Mouse (Mus musculus) C2C12 (cell line): Measurements from ENCODE around the gene Liph. TPM values are rescaled to one million over a fixed set of nuclear protein-coding genes. Genes with fewer than 3 reads are reported as not detected.

ENCODE experiments used
- H3K27me3 ChIP-seq: one replicate; pipeline ENCODE4 v1.6.1; 2011; ENCODE audit not compliant: control insufficient read depth, insufficient read depth, insufficient read length
- H3K36me3 ChIP-seq: one replicate; pipeline ENCODE4 v1.6.1; 2011; ENCODE audit not compliant: control insufficient read depth, insufficient read depth
- H3K4me3 ChIP-seq: one replicate; pipeline ENCODE4 v1.5.1; 2011; ENCODE audit warnings: mild to moderate bottlenecking, control low read depth; ENCODE audit not compliant: poor library complexity, insufficient read depth, severe bottlenecking
- H3K79me2 ChIP-seq: one replicate; pipeline ENCODE4 v1.6.1; 2011; ENCODE audit not compliant: control insufficient read depth, insufficient read depth
- H3K79me3 ChIP-seq: one replicate; pipeline ENCODE4 v1.6.1; 2011; ENCODE audit warnings: low read depth, control low read depth
- H3ac ChIP-seq: one replicate; pipeline ENCODE3; 2011; ENCODE audit warnings: low read depth; ENCODE audit not compliant: control insufficient read depth, insufficient read length
- CEBPB ChIP-seq: IDR thresholded peaks from one replicate; pipeline ENCODE4 v1.6.1; 2011; ENCODE audit warnings: low read depth, mild to moderate bottlenecking, control low read depth, moderate library complexity
- CTCF ChIP-seq: IDR thresholded peaks from one replicate; pipeline ENCODE4 v1.5.1; 2011; ENCODE audit not compliant: control insufficient read depth, insufficient read depth, insufficient read length
- FOSL1 ChIP-seq: IDR thresholded peaks from one replicate; pipeline ENCODE4 v1.8.0; 2011; ENCODE audit warnings: mild to moderate bottlenecking, low read length; ENCODE audit not compliant: poor library complexity, insufficient read depth, severe bottlenecking
- MAX ChIP-seq: IDR thresholded peaks from one replicate; pipeline ENCODE4 v1.6.1; 2011; ENCODE audit warnings: mild to moderate bottlenecking, control low read depth
- MYOD1 ChIP-seq: IDR thresholded peaks from one replicate; pipeline ENCODE4 v1.6.1; 2011; ENCODE audit warnings: low read depth; ENCODE audit not compliant: control insufficient read depth, insufficient read length
- MYOG ChIP-seq: IDR thresholded peaks from one replicate; pipeline ENCODE4 v1.6.1; 2011; ENCODE audit not compliant: control insufficient read depth, insufficient read length; ENCODE audit errors: extremely low read depth
- USF1 ChIP-seq: IDR thresholded peaks from one replicate; pipeline ENCODE4 v1.6.1; 2011; ENCODE audit warnings: low read depth, mild to moderate bottlenecking, control low read depth, moderate library complexity
- polyA plus RNA-seq: library from polyadenylated mRNA; unstranded; fragments of >200 nt; fragmentation: generic; extraction: Trizol; gene quantifications from one replicate; pipeline ENCODE4 v1.2.1, GENCODE M21; 2012; ENCODE audit warnings: missing spikeins

The Liph gene
- polyA plus RNA-seq, 1 experiment = 0.05 TPM

DNA sequence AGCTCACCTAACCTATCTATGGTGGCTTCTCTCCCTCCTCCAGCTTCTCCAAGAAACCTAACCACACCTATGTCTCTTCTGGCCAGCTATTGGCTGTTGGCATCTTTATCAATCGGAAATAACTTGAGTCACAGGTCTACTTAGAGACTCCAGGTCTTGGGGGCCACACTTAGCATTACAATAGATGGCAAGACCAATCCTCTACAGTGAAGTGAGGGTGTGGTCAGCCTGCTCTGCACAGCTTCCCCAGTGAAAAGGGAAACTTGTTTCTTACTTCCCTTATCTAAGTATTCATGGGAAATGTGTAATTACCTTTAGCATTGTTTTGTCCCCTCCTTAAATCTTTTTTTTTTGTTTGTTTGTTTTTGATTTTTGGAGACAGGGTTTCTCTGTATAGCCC is 20.1 kb upstream of the Liph start:
- H3K79me2 ChIP-seq = peaks cover 41% of the 10 kb centered on the region
- peaks cover 61% of the 10 kb centered on the region for H3K36me3 ChIP-seq
- peaks cover 29% of the 10 kb centered on the region for H3K79me3 ChIP-seq
- H3K27me3 ChIP-seq = no peaks in the 10 kb centered on the region
- H3ac ChIP-seq = no peak overlapping the region
- TF ChIP-seq MYOD1 (no peak), MAX (no peak), CEBPB (no peak), USF1 (no peak), FOSL1 (no peak)
- H3K4me3 ChIP-seq = no peak overlapping the region

DNA sequence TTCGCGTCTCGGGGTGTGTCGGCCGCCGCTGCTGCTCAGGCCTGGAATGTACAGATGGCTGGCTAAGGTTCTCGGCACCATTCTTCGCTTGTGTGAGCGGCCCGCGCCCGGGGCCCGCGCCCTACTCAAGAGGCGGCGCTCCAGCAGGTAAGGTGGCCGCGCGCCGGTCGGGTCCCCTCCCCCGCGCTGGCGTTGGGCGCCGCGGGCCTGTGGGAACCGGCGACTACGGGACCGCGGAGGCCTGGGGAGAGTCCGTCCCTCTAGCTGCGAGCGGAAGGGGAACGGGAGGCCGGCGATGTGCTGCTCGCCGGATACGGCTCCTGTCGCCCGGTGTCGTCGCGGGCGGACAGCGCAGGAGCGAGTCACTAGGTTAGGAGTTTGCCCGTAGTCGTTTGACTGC is 14.1 kb upstream of the Liph start:
- Histone ChIP-seq H3K36me3 (peaks cover 15% of the 10 kb centered on the region), H3K4me3 (peak overlapping the region; percentile 71), H3K27me3 (no peaks in the 10 kb centered on the region), H3ac (peak overlapping the region; percentile 99), H3K79me2 (peaks cover 52% of the 10 kb centered on the region), H3K79me3 (peaks cover 37% of the 10 kb centered on the region)
- no peak for TF ChIP-seq FOSL1
- TF ChIP-seq CEBPB = no peak
- no peak for TF ChIP-seq MAX
- no peak for TF ChIP-seq MYOD1
- no peak for TF ChIP-seq USF1
- no peak for TF ChIP-seq MYOG
- no peak for TF ChIP-seq CTCF

DNA sequence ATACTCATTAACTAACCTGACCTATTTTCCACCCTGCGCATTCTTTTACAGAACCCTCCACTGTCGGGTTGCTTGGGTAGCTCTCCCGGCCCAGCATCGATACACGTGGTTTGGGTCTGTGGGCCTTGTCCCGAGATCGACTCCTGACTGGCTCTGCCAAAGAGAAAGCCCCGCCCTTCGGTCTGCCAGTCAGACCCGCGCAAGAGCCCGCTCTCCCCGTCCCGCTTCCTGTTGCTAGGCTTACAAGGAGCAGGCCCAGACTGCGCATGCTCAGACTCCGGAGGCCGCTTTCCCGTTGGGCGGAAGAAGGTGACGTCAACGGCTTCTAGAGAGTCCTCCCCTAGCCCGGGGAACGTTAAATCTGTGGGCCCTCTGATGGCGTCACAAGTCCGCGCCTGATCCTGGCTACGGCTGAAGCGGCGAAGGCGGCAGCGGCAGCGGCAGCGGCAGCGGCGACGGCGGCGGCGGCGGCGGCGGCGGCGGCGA is 13.7 kb upstream of the Liph start, which contains the start of gene Senp2:
Gene Senp2 (plus strand): TSS at position 386 of the 486 bp plus-strand sequence.
- H3K79me3 ChIP-seq = peaks cover 34% of the 10 kb centered on the region
- H3K4me3 ChIP-seq = peak within 1 kb of the TSS; percentile 71
- peaks cover 47% of the 10 kb centered on the region for H3K79me2 ChIP-seq
- H3K36me3 ChIP-seq = peaks cover 15% of the 10 kb centered on the region
- H3ac ChIP-seq = peak within 1 kb of the TSS; percentile 99
- TF ChIP-seq FOSL1 (no peak), USF1 (peak; percentile 14), MAX (peak; percentile 94), CEBPB (no peak), MYOD1 (no peak), MYOG (no peak), CTCF (no peak)
- H3K27me3 ChIP-seq = no peaks in the 10 kb centered on the region

DNA sequence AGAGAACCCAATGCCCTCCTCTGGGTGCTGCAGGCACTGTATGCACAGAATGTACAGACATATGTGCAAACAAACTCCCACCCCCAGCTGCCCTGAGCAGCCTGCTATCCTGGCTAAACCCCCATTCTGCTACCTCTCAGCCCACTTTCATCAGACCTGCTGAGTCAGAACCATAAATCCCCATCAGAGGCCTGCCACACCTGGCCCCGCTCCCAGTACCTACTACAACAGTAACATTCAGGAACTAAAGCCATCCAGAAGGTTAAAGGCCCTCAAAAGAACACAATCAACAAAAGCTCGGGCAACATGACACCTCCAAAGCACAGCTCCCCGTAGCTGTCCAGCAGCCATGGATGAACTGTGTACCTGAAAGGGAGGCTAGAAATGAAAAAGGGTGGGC is 6.1 kb upstream of the Liph start:
- Histone ChIP-seq H3ac (no peak overlapping the region), H3K27me3 (peaks cover 3% of the 10 kb centered on the region), H3K4me3 (no peak overlapping the region), H3K79me3 (no peaks in the 10 kb centered on the region), H3K36me3 (no peaks in the 10 kb centered on the region), H3K79me2 (no peaks in the 10 kb centered on the region)
- no peak for TF ChIP-seq CEBPB
- TF ChIP-seq MYOG = no peak
- no peak for TF ChIP-seq USF1
- no peak for TF ChIP-seq FOSL1
- TF ChIP-seq CTCF = no peak
- no peak for TF ChIP-seq MYOD1

DNA sequence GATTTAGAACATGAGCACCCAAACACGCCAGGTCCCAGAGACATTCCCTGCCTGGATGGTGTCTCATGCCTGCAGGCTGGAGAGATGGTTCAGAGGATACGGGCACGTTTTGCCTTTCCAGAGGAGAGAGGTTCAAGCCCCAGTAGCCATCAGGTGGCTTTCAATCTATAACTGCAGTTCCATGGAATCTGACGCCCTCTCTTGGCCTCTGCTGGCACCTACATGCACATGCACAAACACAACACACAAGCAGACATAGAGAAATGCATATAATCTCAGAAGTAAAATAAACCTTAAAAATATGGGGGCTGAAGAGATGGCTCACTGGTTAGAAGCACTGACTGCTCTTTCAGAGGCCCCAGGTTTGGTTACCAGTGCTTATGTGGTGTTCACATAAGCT is 5.7 kb upstream of the Liph start:
- no peaks in the 10 kb centered on the region for H3K79me3 ChIP-seq
- H3K27me3 ChIP-seq = peaks cover 3% of the 10 kb centered on the region
- H3K79me2 ChIP-seq = no peaks in the 10 kb centered on the region
- H3K36me3 ChIP-seq = no peaks in the 10 kb centered on the region
- H3ac ChIP-seq = no peak overlapping the region
- H3K4me3 ChIP-seq = no peak overlapping the region
- TF ChIP-seq FOSL1 (no peak), CTCF (no peak), CEBPB (no peak), MYOD1 (no peak), MYOG (no peak)

DNA sequence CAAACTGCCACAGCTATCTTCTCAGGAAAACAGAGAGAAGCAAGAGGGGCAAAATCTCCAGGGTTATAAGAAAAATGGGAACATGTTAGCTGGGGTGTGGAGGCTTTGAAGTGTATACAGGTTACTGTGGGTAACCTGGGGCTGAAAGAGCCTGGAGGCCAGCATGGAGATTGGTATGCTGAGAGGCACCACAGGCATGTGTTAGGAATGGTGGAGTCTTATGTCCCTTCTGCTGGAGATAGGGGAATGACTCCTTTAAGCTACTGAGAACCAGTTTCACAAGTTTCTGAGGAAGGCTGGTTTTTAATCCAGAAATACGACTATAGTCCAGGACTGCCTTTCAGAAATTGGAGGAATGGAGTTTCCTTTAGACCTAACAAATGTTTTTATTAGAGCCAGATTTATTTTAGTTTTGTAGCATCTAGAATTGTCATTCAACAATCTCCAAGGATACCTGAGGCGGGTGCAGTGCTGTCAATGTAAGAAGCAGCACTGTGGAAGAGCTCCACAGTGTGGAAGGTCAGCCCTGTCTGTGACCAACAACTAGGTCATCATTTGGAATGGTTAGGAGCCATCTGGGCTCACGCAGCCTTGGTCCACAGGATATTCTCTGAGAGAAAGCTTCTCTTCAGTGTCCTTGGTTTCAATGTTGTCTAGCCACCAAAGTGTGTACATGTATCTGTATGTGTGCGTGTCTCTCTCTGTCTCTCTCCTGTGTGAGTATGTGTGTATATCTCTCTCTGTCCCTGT is 4.7 kb upstream of the Liph start:
- Histone ChIP-seq H3ac (no peak overlapping the region), H3K36me3 (no peaks in the 10 kb centered on the region), H3K27me3 (peaks cover 3% of the 10 kb centered on the region), H3K4me3 (no peak overlapping the region), H3K79me2 (no peaks in the 10 kb centered on the region), H3K79me3 (no peaks in the 10 kb centered on the region)
- TF ChIP-seq MYOG = no peak
- no peak for TF ChIP-seq FOSL1
- TF ChIP-seq CTCF = no peak
- TF ChIP-seq MYOD1 = no peak
- TF ChIP-seq CEBPB = no peak
- TF ChIP-seq USF1 = no peak
- TF ChIP-seq MAX = no peak
